Mouse (Mus musculus): Measurements from ENCODE around the gene Them7. TPM values are rescaled to one million over a fixed set of nuclear protein-coding genes. Genes with fewer than 3 reads are reported as not detected.

Gene Them7
- polyA plus RNA-seq, 1 experiment from 2014 or later, result 0.90 TPM

DNA sequence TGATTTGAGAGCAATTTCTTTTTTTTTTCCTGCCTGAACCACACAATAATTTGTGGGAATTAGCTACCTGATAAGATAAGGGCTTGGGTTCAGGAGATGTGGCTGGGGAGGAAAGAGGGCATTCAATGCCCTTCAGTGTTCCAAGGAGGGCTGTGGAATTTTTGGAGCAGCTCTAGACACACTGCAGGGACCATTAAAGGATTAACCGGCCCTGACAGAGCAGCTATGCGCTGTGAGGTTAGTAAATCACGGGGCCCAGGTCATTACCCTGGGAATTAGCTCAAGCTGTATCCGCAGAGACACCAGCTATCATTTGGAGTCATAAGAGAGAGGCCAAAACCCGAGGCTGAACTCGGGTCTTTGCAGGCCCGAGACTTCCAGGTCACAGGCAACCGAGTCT lies 24.0 kb upstream of the Them7 start:
- DNase-seq (ENCODE audit: low spot score), result no peak
- Histone ChIP-seq H3K9me3 (ENCODE audit: control insufficient read depth, low read length) (no peaks in the 10 kb centered on the region), H3K9ac (ENCODE audit: low read depth, low read length) (no peak overlapping the region), H3K36me3 (ENCODE audit: control insufficient read depth, insufficient read depth, low read length) (no peaks in the 10 kb centered on the region), H3K27ac (ENCODE audit: low read depth, low read length) (no peak overlapping the region), H3K4me1 (replicated peaks; ENCODE audit: control insufficient read depth, insufficient read depth, low read length) (no peaks in the 10 kb centered on the region), H3K27me3 (replicated peaks; ENCODE audit: control insufficient read depth, insufficient read depth, low read length) (no peaks in the 10 kb centered on the region), H3K4me3 (ENCODE audit: low read depth, low read length) (no peak overlapping the region), H3K4me2 (no peak overlapping the region)
- no peak for ATAC-seq (replicated peaks; ENCODE audit: low FRiP score)
- 39% methylated on average over 8 of the region's 8 CpGs for WGBS

DNA sequence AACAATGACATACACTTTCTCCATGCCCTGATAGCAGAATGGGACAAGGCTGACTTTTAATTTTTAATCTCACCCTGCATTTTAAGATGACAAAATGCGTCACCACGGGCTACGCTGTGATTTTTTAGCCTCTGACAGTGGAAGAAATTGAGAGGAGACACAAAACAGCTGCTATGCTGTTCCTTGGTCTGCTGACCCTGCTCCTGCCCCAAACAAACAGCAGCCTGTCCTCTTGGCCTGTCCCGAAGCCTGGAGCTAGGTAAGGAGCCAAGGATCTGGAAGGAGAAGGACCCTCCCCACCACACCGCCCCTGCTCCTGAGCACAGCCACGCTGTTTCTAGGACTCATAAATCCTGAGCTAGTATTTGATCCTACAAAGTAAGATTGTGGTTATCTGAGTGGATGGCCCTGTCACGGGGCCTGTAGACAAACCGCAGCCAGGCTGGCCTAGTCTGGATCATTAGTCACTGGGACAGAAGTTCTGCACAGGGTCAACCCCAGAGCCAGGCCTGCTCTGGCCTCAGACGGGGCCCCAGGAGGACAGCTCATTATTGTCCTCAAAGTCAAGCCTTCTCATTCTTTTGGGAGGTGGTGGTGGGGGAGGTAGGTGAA lies 17.5 kb upstream of the Them7 start:
- no peak overlapping the region for H3K4me2 ChIP-seq
- no peaks in the 10 kb centered on the region for H3K9me3 ChIP-seq (ENCODE audit: control insufficient read depth, low read length)
- no peak overlapping the region for H3K9ac ChIP-seq (ENCODE audit: low read depth, low read length)
- H3K27me3 ChIP-seq (replicated peaks; ENCODE audit: control insufficient read depth, insufficient read depth, low read length), result no peaks in the 10 kb centered on the region
- ATAC-seq (replicated peaks; ENCODE audit: low FRiP score) (no peak), DNase-seq (ENCODE audit: low spot score) (no peak)
- 56% methylated on average over 9 of the region's 9 CpGs for WGBS
- H3K4me1 ChIP-seq (replicated peaks; ENCODE audit: control insufficient read depth, insufficient read depth, low read length), result no peaks in the 10 kb centered on the region; the same call in 1 of the 2 replicates
- H3K27ac ChIP-seq (ENCODE audit: low read depth, low read length), result no peak overlapping the region
- H3K36me3 ChIP-seq (ENCODE audit: control insufficient read depth, insufficient read depth, low read length), result no peaks in the 10 kb centered on the region
- no peak overlapping the region for H3K4me3 ChIP-seq (ENCODE audit: low read depth, low read length)

DNA sequence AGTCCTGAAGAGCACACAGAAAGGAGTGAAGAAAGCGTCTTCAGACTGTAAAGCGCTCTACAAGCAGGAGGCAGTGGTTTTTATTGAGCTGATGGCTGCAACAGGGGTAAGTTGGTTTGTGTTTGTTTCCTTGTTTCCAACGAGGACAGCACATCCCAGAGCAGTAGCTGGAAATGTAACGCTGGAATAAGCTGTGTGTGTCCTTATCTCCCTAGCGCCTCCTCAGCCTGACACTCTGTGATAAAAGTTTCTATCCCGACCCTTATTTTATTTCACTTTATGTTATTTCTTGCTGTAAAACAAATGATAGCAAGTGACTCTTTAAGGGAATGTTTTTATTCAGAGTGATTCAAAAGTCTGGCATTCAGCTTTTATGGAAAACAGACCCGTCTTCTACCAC lies 11.3 kb upstream of the Them7 start:
- no peaks in the 10 kb centered on the region for H3K27me3 ChIP-seq (replicated peaks; ENCODE audit: control insufficient read depth, insufficient read depth, low read length)
- 48% methylated on average over 7 of the region's 7 CpGs for WGBS
- H3K36me3 ChIP-seq (ENCODE audit: control insufficient read depth, insufficient read depth, low read length), result no peaks in the 10 kb centered on the region

DNA sequence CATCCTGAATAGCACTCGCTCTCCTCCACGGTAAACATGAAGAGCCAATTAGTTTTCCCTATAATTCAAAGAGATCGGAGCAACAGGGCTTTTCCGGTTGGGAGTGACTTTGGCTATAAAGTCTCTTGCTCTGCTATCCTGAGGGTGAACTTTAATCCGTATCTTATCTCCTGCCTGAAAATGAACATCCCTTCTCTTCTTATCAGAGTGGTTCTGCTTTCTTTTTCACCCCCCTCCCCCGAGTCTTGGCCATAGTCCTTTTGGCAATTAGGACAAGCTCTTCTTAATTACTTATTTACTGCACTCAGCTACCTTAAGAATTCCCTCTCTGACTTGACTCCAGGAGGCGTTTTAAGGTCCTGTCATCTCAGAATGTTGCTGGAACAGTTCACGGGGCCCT lies 8.2 kb upstream of the Them7 start:
- DNase-seq (ENCODE audit: low spot score) (no peak), ATAC-seq (replicated peaks; ENCODE audit: low FRiP score) (no peak)
- H3K36me3 ChIP-seq (ENCODE audit: control insufficient read depth, insufficient read depth, low read length), result no peaks in the 10 kb centered on the region
- no peak overlapping the region for H3K4me2 ChIP-seq
- H3K4me3 ChIP-seq (ENCODE audit: low read depth, low read length), result no peak overlapping the region
- no peaks in the 10 kb centered on the region for H3K27me3 ChIP-seq (replicated peaks; ENCODE audit: control insufficient read depth, insufficient read depth, low read length)
- 26% methylated on average over 8 of the region's 8 CpGs for WGBS
- no peaks in the 10 kb centered on the region for H3K9me3 ChIP-seq (ENCODE audit: control insufficient read depth, low read length)
- no peak overlapping the region for H3K27ac ChIP-seq (ENCODE audit: low read depth, low read length)
- H3K9ac ChIP-seq (ENCODE audit: low read depth, low read length), result no peak overlapping the region
- no peaks in the 10 kb centered on the region for H3K4me1 ChIP-seq (replicated peaks; ENCODE audit: control insufficient read depth, insufficient read depth, low read length)

More for the DNA sequence above, 11.3 kb upstream of the Them7 start:
- H3K9ac ChIP-seq (ENCODE audit: low read depth, low read length), result no peak overlapping the region
- H3K9me3 ChIP-seq (ENCODE audit: control insufficient read depth, low read length), result no peaks in the 10 kb centered on the region
- DNase-seq (ENCODE audit: low spot score) (no peak), ATAC-seq (replicated peaks; ENCODE audit: low FRiP score) (no peak)
- H3K4me2 ChIP-seq, result no peak overlapping the region
- H3K4me3 ChIP-seq (ENCODE audit: low read depth, low read length), result no peak overlapping the region
- no peak overlapping the region for H3K27ac ChIP-seq (ENCODE audit: low read depth, low read length)
- no peaks in the 10 kb centered on the region for H3K4me1 ChIP-seq (replicated peaks; ENCODE audit: control insufficient read depth, insufficient read depth, low read length)

DNA sequence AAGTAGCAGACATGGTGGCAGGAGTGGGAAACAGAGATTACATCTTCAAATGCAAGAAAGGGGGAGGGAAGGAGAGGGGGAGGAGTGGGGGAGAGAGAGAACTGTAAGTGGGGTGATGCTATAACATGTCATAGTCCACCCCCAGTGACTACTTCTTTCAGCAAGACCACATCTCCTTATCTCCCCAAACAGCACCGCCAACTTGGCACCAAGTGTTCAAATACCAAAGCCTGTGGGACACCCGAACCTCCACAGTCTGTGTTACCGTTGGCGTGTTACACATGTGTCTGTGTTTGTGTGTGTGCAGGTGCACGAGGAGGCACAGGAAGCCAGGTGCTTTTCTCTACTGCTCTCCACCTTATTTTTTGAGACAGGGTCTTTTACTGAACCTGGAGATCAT lies 4.9 kb upstream of the Them7 start:
- Histone ChIP-seq H3K4me3 (ENCODE audit: low read depth, low read length) (no peak overlapping the region), H3K4me1 (replicated peaks; ENCODE audit: control insufficient read depth, insufficient read depth, low read length) (no peaks in the 10 kb centered on the region), H3K27ac (ENCODE audit: low read depth, low read length) (no peak overlapping the region), H3K27me3 (replicated peaks; ENCODE audit: control insufficient read depth, insufficient read depth, low read length) (peaks cover 8% of the 10 kb centered on the region), H3K9me3 (ENCODE audit: control insufficient read depth, low read length) (no peaks in the 10 kb centered on the region), H3K9ac (ENCODE audit: low read depth, low read length) (no peak overlapping the region), H3K4me2 (no peak overlapping the region), H3K36me3 (ENCODE audit: control insufficient read depth, insufficient read depth, low read length) (no peaks in the 10 kb centered on the region)
- DNase-seq (ENCODE audit: low spot score) (no peak), ATAC-seq (replicated peaks; ENCODE audit: low FRiP score) (no peak)
- WGBS, result 72% methylated on average over 5 of the region's 5 CpGs

DNA sequence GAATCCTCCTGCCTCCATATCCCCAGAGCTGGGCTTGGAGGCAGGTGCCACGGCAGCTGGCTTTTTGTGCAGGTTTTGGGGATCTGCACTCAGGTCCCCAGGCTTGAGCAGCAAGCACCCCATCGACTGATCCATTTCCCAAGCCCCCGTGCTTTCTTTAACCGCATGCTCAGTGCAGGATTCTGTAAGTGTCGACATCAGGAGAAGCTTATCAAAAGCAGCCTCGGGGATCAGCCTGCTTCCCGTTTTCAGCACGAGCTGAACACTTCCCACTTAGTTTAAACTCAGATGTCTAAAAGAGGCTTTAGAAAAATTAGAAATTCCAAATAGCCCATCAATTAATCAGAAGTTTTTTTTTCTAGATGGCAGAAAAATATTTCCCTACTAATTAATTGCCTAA lies 4.5 kb upstream of the Them7 start:
- Histone ChIP-seq H3K9me3 (ENCODE audit: control insufficient read depth, low read length) (no peaks in the 10 kb centered on the region), H3K9ac (ENCODE audit: low read depth, low read length) (no peak overlapping the region), H3K36me3 (ENCODE audit: control insufficient read depth, insufficient read depth, low read length) (no peaks in the 10 kb centered on the region), H3K4me2 (no peak overlapping the region), H3K27me3 (replicated peaks; ENCODE audit: control insufficient read depth, insufficient read depth, low read length) (peaks cover 13% of the 10 kb centered on the region), H3K4me1 (replicated peaks; ENCODE audit: control insufficient read depth, insufficient read depth, low read length) (no peaks in the 10 kb centered on the region), H3K4me3 (ENCODE audit: low read depth, low read length) (no peak overlapping the region), H3K27ac (ENCODE audit: low read depth, low read length) (no peak overlapping the region)
- ATAC-seq (replicated peaks; ENCODE audit: low FRiP score), result no peak
- DNase-seq (ENCODE audit: low spot score), result no peak
- WGBS, result 31% methylated on average over 8 of the region's 8 CpGs

DNA sequence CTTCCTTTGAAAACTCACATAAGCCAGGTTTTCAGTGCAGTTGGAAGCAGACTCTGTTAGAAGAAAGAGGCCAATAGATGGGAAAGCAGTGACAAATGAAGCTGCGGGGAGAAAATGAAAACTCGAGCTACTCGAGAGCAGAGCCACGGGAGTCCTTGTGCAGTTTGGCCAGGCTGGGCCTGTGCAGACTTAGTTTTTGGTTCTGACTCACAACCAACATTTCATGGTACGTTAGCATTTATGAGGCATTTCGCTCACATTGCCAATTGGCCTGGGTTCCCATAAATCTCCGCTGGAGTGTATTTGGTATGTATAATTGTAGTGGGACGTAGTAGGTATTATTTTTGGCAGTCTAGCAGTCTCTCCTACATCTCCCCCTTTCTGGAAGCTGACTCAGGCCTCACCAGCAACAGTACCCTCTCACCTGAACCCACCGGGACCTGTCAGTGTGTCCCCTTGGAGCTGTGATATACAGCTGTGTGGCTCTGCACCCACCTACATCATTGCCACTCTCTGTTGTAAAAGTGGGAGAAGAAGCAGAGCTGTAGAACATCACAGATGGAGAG lies 3.3 kb upstream of the Them7 start:
- no peaks in the 10 kb centered on the region for H3K9me3 ChIP-seq (ENCODE audit: control insufficient read depth, low read length)
- no peak overlapping the region for H3K4me3 ChIP-seq (ENCODE audit: low read depth, low read length)
- peaks cover 15% of the 10 kb centered on the region for H3K27me3 ChIP-seq (replicated peaks; ENCODE audit: control insufficient read depth, insufficient read depth, low read length)
- no peak for ATAC-seq (replicated peaks; ENCODE audit: low FRiP score)
- H3K4me1 ChIP-seq (replicated peaks; ENCODE audit: control insufficient read depth, insufficient read depth, low read length), result no peaks in the 10 kb centered on the region; the same call in 1 of the 2 replicates
- no peak overlapping the region for H3K4me2 ChIP-seq
- no peak overlapping the region for H3K27ac ChIP-seq (ENCODE audit: low read depth, low read length)
- no peaks in the 10 kb centered on the region for H3K36me3 ChIP-seq (ENCODE audit: control insufficient read depth, insufficient read depth, low read length)
- no peak overlapping the region for H3K9ac ChIP-seq (ENCODE audit: low read depth, low read length)
- 77% methylated on average over 9 of the region's 9 CpGs for WGBS
- no peak for DNase-seq (ENCODE audit: low spot score)

DNA sequence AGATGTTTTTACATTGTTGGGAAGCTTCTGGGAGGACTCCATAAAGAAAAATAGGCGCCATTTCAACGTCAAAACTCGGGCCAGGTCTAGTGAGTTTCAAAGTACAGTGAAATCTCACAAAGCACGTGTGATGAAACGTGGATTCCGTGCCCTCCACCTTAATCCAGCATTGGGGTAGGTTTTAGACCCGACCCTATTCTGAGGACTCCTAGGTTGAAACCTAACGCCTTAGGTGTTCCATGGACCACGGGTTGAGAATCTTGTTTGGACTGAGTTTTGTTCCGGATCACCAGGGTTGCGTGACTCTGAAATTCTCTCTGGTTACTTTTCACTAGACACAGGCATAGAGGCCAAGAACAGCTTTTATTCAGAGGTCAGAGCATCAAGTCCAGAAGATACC lies 514 bp upstream of the Them7 start:
- H3K4me1 ChIP-seq (replicated peaks; ENCODE audit: control insufficient read depth, insufficient read depth, low read length), result peaks cover 3% of the 10 kb centered on the region
- H3K36me3 ChIP-seq (ENCODE audit: control insufficient read depth, insufficient read depth, low read length), result no peaks in the 10 kb centered on the region
- no peak overlapping the region for H3K27ac ChIP-seq (ENCODE audit: low read depth, low read length)
- H3K27me3 ChIP-seq (replicated peaks; ENCODE audit: control insufficient read depth, insufficient read depth, low read length), result peaks cover 17% of the 10 kb centered on the region
- H3K9me3 ChIP-seq (ENCODE audit: control insufficient read depth, low read length), result no peaks in the 10 kb centered on the region
- no peak overlapping the region for H3K9ac ChIP-seq (ENCODE audit: low read depth, low read length)
- peak overlapping the region; percentile 63; the same call in 1 of the 2 replicates for H3K4me2 ChIP-seq
- no peak overlapping the region for H3K4me3 ChIP-seq (ENCODE audit: low read depth, low read length)
- 81% methylated on average over 11 of the region's 11 CpGs for WGBS
- ATAC-seq (replicated peaks; ENCODE audit: low FRiP score) (no peak), DNase-seq (ENCODE audit: low spot score) (no peak)

DNA sequence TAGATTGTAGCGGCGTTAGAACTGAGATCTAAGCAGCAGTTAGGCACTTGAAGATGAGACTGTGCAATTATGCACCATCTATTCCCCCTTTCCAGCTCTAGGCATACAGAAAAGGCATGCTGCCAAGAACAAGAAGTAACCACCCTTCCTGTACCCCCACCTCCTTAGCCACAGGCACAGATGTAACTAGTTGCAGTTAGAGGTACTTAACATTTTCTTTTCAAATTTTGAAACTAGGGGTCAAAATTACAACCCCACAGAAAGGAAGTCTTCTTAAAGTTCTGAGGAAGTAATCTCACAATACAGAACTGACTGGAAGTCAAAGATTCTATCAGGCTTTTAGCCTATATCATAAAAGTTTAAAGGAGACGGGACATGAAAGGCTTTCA lies 861 bp downstream of the Them7 start:
- peaks cover 17% of the 10 kb centered on the region for H3K27me3 ChIP-seq (replicated peaks; ENCODE audit: control insufficient read depth, insufficient read depth, low read length)
- H3K9ac ChIP-seq (ENCODE audit: low read depth, low read length), result no peak overlapping the region
- ATAC-seq (replicated peaks; ENCODE audit: low FRiP score), result no peak
- no peak overlapping the region; the same call in 1 of the 2 replicates for H3K4me2 ChIP-seq
- 47% methylated on average over 3 of the region's 3 CpGs for WGBS
- H3K4me3 ChIP-seq (ENCODE audit: low read depth, low read length), result no peak overlapping the region; the same call in 1 of the 2 replicates
- H3K4me1 ChIP-seq (replicated peaks; ENCODE audit: control insufficient read depth, insufficient read depth, low read length), result peaks cover 3% of the 10 kb centered on the region
- no peaks in the 10 kb centered on the region for H3K36me3 ChIP-seq (ENCODE audit: control insufficient read depth, insufficient read depth, low read length)
- no peak for DNase-seq (ENCODE audit: low spot score)
- H3K27ac ChIP-seq (ENCODE audit: low read depth, low read length), result no peak overlapping the region
- no peaks in the 10 kb centered on the region for H3K9me3 ChIP-seq (ENCODE audit: control insufficient read depth, low read length)
